Mouse (Mus musculus) regulatory T cell (primary cell): ENCODE measurements around the gene Ebf1.

Experiments
- in situ Hi-C: fragments of 300-600 bp; cut with MboI, MseI; formaldehyde crosslinking; loops from one replicate; pipeline ENCODE4 v1.15.1; 2025; ENCODE audit warnings: high pct_unique_total_duplicates

Gene Ebf1

DNA sequence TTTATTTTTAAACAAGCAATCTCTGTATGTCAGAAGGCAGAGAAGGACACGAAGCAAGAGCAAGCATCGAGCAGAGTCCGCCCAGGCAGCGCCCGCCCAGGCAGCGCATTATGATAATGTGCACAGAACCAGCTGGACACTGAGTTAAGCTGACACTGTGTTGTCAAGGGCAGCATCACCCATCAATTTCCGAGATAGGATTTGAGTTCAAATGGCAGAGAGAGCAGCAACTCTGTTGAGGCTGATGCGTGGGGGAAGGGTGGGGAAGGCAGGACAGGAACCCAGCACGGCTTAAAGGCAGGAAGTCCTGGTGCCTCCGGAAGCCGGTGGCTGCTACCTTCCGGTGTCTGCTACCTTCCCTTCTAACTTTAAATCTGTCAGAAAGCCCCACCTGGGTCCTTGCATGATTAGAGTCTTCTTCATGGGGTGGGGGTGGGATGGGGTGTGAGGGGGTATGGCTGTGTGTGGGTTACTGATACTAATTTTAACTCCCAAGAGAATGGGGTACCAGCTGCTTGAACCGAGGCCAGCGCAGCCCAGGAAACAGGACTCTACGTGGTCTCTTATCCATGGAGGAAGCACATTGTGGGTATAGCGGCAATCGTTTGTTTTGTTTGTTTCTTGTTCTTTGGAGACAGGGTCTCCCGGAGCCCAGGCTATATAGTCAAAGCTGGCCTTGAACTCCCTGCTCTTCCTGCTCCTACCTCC is 275.9 kb downstream of the Ebf1 start:
- in situ Hi-C loops, result no loop called here

DNA sequence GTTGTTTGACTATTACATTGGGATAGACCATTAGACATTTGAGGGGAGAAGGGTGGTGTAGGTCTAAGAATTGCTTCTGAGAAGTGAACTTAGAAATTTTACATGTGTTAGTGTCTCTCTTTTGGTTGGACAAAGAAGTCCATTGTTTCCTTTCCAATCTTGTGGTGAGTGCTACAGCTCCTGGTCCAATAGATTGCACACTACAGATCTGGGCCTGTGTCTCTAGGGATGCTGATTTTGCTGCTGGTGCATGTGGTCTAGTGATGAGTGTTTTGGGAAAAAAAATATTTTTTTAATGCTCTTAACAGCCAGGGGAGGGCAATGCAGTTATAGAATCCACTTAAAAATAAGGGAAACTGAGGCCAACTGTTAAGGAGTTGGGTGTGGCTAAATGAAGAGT is 276.9 kb downstream of the Ebf1 start:
- in situ Hi-C loops, result no loop called here

DNA sequence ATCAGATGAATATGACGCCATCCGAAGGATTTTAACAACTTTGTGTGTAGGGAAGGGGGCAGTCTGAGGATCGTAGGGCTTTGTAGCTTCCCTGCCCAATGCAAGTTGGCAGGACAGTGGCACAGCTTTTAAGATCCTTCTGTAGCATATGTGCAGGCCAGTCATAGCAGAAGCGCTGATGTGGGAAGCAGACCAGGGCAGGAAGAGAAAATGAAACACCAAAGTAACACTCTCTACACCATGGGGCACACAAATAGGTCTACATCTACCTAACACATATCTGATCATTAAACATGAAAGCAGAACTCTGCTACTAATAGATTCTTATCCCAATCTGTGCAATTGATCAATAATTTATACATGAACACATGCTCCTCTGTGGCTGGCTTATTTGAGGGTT is 277.7 kb downstream of the Ebf1 start:
- in situ Hi-C loops, result no loop called here

DNA sequence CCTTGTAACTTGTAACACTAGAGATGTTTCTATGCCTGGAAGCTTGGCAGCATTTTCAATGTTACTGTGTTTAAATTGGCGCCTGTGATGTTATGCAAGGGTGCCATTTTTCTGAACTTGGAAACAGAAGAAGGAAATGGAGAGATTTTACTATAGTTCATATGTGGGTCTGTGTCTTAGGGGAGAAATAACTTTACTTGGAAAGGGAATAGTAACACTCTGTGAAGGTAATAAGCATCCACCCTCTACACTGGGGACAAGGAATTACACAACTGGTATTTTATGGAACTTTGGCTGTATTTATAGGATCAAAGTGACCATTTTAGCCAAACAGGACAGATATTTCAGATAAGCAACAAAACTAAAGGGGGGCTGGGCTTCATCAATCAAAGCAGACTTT is 278.8 kb downstream of the Ebf1 start:
- in situ Hi-C loops, result no loop called here

DNA sequence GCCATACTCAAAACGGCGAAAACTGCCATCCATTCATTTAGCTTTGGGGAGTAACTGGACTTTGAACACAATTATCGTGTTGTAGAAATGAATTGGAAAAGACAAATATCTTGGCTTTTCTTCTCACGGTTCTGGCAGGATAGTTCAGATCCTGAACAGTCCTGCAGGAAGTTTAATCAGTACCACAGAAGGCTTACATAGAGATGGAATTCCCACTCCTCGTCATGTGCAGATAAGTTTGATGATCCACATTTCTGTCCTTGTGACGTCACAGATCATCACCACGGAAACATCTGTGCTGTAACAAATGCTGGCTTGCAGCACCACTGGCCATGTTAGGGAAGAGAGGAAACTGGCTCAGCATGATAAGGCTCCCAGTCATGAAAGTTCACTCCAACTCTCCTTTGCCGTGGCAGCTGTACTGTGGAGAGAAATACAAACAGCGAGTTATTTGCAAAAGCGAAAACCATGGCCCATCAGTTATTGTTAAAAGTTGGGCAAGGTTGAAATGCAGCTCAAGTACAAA is 280.1 kb downstream of the Ebf1 start:
- in situ Hi-C loops, result no loop called here

DNA sequence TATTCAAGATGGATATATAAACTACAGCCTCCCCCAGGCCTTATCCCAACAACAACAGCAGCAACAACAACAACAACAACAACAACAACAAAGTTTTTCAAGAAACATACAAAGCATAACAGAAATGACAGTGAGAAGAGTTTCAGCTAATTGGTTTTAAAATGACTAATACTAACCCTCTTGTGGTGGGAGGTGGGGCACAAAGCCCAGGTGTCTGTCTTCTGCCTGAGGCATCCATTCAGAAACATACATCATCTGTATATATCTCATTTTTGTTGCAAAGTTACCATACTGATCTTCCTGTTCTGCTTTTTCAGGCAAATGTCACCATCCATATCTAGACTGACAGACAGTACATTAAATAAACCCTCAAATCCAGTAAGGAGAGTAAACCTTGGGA is 282.4 kb downstream of the Ebf1 start:
- in situ Hi-C loops, result no loop called here

DNA sequence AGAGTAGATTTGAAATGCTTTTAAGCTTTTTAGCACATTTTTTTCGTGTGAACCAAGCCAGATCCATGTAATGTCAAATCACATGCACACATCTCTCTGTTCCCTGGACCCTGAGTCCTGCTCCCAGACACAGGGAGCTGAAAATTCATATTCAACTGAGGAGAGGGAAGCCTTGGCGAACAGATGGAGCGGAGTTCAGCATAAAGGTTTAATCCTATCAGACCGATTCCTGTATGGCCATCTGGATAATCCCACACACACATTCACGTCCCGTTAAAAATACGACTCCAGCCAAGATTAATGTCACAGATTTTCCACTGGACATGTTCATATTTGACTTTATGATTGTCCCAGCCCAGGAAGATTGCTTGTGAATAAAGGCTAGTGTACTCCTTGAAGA is 282.8 kb downstream of the Ebf1 start:
- in situ Hi-C loops, result no loop called here

DNA sequence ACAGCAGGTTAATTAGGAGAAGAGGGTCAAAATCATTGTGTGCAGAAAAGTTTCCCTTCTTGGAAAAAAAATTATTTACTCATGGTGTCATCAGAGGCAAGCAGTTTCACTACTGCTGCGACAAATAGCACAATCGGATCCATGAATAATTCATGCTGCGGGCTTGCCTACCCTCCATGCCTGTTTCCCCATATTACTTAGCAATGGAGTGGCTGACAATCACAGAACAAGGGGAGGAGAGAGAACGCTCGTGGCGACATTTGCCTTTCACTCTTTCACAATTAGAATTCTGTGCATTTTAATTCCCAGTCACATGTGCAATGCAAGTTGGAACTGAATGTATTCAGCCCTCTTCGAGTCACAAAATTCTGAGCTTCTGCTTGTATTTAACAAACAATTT is 283.4 kb downstream of the Ebf1 start:
- in situ Hi-C loops, result no loop called here

DNA sequence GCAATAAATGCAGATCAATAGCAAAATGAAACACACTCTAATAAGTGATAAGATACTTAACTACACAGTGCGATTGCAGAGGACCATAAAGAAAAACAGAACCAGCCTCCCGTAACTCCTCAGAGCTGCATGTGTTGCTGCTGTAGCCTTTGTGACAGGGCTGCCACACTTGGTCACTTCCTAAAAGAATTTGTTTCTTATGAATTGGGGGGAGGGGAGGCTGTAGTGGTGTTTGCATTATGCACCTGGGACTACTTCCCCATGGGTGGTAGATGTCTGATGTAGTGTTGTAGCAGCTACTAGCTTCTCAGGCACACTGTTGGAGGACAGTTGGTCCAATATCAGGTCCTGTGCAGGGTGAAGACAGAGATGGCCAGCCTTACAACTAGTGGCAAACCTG is 284.6 kb downstream of the Ebf1 start:
- in situ Hi-C loops, result no loop called here

DNA sequence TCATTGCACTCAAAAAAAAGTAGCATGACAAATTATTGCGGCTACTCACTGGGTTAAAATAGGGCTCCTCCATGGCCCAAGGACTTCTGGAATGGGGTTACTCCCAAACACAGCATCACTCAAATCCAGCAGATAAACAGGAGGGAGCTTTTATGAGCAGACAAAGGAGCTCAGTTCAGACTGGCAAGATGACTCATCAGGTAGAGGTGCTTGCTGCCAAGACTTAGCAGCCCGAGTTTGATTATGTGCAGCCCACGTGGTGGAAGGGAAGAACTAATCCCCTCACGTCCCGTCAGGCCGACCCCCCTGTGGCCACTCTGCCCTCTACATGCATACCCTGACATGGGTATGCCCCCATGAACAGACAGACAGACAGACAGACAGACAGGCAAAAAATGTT is 285.0 kb downstream of the Ebf1 start:
- in situ Hi-C loops, result no loop called here

DNA sequence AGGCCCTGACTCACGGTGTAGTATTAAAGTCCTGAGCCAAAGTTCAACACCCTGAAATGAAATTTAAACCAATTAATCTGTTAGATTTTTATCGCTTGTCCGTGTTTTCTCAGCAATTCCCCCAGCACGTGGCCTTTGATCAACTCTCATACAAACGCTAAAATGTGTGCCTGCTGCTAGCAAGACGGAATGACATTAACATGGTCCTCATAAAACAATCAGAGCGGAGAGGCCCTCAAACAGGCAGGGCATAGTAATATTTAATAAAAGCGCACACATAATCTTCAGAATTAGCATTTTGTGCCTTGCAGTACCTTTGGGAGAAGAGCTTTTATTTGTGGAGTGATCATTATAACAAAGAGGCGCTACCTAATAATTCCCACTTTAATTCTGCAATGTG is 287.0 kb downstream of the Ebf1 start:
- in situ Hi-C loops, result no loop called here

DNA sequence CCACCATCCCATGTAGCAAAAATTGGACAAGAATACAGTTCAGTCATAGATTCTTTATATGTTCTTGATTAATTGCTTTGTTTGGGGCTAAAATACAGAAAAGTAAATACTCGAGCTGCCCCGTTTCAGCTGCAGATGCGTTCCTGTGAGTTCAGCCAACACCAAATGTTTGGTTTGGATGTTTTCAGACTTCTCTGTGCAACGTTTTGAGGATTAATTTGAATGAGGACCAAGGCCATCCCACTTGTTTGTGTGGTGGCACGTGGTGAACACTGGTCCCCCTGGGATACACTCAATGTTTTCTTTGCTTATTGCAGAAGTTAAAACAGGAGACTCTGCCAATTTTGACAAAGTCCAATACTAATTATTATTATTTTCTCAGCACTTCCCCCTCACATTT is 289.3 kb downstream of the Ebf1 start:
- in situ Hi-C loops, result no loop called here

DNA sequence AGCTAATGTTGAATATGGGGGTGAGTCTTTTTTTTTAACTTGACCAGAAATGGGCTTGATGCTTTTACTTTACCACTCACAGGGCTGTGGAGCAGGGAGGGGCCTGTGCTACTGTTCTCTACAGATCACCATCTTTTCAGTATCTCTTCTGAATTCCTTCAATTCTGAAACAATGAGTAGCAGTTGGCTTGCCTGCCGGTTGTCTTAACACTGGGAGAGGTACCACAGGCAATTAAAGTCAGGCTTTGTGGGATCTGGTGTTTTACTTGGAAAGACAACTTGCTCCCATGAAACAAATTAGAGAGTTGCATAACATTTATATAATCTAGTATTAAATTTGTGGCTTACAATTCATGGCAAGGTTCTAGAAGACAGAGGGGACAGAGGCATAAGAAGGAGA is 294.6 kb downstream of the Ebf1 start:
- in situ Hi-C loops, result no loop called here

DNA sequence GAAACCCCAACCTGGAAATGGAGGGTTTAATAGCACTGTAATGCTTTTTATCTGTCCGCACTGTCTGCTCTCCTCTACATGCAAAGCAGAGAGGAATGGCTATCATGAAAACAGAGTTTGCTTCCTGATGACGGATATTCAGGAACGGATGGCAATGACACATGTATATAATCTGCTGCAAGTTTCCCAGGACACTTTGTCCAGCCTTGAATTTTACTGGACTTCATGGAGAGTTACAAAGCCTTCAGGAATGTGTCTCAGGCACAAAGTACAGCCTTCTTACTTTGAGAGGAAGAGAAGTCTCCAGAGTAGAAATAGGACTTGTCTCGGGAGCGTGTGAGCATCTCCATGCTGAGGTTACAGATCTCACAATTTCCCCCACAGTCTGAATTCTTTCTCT is 296.7 kb downstream of the Ebf1 start:
- in situ Hi-C loops, result no loop called here

DNA sequence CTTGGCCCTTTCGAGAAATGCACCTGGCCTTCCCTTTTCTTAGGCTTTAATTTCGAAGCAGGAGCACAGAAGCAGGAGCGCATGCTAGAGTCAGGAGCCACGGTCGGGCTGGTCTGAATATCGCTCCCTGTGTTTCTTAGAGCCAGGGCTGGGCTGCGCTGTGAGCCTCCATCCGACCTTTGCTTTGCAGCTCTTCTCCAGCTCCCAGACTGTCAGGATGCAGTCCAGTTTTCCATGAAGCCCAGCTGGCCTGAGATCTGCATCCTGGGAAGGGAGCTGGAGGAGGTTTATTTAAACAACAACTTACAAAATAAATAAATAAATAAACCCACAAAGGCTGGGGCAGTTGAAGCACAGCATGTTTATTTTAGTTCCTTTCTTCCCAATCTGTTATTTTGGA is 299.9 kb downstream of the Ebf1 start:
- in situ Hi-C loops, result no loop called here

DNA sequence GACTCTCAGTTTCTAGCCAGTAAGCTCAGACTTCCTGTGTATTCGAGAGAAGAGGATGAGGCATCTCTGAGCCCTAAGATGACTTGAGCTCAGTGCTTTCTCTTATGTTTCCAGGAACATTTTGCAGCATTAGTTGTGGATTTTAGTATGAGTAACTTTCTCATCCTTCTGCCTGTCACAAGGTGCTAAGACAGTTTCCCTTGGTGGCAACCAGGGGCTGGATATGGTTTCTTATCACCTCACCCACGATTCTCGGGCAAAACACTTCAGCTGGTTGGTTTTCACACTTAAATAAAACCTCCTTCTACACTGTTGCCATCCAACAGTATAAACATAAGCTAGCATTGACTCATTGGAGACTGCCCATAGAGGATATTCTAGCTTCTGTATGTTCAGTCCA is 306.0 kb downstream of the Ebf1 start:
- in situ Hi-C loops, result no loop called here

DNA sequence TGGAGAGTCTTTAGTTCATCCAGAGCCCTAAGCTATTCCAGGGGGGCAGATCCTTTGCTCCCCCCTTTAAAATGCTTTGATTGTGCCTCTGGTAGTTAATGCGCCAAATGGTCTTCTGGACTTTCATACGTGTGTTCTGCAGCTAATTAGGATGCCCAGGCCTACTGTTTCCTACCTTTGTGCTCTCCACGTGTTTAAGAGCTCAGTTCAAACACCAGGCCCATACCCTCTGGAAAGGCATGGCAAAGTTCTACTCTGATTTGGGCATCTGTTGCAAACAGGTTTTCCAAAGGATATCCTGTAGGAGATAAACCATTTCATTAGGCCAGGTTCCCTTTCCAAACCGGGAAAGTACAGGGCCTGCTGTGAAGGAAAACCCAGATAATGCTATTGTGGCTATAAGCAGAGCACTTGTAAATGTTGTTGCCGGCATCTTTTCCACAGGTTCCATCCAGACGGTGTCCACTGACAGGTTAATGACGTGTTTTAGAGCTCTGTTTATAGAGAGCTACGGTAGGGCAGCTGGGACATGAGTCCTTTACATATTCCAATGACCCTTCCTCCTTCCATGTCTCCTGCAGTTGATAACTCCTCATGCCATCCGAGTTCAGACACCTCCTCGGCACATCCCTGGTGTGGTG is 306.9 kb downstream of the Ebf1 start:
- in situ Hi-C loops, result no loop called here

DNA sequence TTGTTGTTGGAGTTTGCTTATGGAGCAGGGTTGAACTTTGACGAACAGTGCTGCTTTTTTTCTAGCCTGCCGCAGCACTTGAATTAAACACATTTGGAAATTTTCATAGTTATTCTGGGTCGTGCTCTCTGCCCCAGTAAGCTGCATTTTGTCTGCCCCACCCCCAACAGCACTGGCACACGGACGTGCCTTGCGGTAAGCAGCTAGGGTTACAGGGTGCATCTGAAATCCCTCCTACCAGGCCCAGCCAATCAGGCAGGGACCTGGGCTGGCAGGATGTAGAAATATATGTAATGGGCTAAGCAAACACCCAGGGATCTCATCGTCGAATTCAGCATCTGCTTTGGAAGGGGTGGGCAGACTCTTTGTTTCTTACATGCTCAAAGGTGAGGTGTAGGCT is 307.8 kb downstream of the Ebf1 start:
- in situ Hi-C loops, result no loop called here

DNA sequence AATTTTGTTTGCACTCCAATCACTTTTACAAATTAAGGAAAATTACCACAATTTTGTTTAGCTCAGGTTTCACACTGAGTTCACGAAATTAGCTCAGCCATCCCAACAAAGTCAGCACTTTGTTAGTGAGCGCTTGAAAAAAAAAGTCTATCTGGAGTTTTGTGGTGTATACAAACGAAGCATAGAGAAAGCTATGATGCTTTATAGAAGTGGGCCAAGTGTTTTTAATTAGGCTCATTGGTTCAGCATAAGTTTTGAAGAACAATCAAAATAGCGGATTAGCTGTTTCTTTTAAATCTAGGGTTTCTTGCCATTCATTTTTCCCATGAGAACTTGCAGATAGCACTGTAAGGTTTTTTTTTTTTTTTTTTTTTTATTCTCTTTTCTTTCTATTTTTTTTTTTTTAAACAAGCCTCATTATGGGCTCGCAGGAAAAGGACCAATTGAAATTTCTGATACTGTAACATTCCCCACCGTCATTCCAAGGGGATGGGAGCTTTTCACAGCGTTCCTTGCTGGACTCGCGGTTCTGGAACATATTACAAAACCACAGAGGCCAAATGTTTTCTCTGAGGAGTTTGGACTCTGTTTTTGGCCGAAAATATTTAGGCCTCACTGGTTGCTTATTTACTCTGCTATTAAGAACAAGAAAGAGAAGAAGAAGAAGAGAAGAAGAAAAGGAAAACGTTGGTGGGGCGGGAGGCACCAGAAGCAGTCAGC is 308.8 kb downstream of the Ebf1 start:
- in situ Hi-C loops, result no loop called here

DNA sequence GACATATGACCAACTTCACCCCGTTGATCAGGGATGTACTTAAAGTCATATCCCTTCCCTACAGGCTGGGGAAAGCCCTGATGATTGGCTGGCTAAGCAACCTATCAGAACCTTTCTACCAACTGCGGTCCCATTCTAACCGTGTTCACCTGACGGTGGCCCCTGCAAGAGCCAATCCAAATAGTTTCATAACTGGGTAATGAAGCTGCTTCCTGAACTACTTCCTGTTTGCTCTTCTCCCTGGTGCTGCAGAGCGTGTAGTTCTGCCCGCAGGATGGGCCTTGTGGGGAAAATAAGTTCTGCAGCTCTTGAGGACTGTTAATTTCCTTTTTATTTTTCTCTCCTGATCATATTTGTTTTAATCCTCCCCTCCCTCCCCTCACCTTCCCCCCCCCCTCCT is 311.3 kb downstream of the Ebf1 start:
- in situ Hi-C loops, result no loop called here

DNA sequence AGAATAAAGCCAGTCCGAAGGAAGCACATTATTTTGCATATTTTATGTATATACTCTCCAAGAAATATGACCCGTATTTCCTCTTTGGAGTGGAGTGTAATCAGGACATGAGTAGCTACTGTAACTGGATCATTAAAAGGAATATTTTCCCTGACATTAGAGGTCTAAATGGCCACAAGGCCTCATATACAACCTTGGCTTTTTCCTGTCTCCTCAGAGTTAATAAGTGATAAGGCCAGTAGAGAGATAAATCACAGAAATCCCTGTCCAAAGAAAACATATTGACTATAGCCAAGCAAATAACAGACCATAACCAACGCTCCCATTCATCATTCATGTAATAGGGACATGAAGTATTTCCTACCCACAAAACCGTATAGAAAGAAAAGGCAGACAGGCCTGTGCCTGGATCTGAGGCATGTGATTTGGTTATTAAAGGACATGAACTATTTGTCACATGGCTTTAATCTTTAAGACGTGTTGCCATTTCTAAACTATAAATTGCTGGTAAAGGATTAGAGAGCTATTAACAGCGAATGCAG is 315.9 kb downstream of the Ebf1 start:
- in situ Hi-C loops, result no loop called here

DNA sequence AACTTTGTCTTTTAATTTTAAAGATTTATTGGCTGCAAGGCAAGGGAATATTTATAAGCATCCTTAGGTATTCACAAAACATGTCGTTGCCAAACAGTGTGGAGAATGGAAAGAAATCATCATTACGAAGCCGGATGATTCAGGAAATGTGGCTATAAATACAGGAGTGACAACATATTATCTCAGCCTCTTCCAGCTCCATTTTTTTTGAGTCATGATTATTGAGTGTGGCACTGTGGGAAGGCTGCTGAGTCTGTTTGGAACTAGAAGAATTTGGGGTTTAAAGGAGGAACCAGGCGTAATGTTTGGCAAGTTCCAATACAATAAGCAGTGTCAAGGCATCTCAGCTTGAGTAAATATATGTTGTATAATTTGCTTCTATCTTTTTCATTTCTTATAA is 326.7 kb downstream of the Ebf1 start:
- in situ Hi-C loops, result no loop called here

DNA sequence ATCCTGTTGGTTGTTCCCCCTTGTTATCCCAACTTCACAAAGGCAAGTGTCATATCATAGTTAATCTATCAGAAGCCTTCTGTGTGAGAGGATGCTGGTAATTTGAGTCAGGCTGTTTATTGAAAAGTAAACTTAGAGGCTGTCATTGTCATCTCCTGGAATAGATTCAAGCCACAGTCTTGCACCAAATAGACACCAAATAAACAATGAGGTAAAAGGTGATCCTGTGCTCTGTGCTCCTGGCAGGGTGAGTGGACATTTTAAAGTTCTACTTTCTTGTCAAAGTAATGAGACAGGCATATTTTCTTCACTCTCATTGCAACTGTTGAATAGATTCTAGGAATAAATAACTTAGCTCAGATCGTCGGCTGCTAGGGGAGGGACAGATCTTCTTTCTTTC is 327.3 kb downstream of the Ebf1 start:
- in situ Hi-C loops, result no loop called here
